Mouse (Mus musculus) liver, embryonic 11.5 days (tissue): ENCODE data around the gene Lrrc49. TPM values are rescaled to one million over a fixed set of nuclear protein-coding genes. Genes with fewer than 3 reads are reported as not detected.

Experiments
- ATAC-seq: fragments of 200-750 bp; cut with Nextera tagmentation; replicated peaks from 2 replicates; pipeline ENCODE4 v1.8.0; 2017; ENCODE audit warnings: moderate number of reproducible peaks, mild to moderate bottlenecking, moderate TSS enrichment, moderate library complexity; ENCODE audit not compliant: low FRiP score
- DNase-seq: peaks from one replicate; pipeline ENCODE4 v3.0.0-alpha.2; 2017; ENCODE audit warnings: low spot score
- H3K27ac ChIP-seq: fragments of 300-500 bp; sonication (generic); 2 replicates; pipeline ENCODE4 v1.5.1; 2014; ENCODE audit warnings: mild to moderate bottlenecking, low read depth, low read length, control low read depth
- H3K27me3 ChIP-seq: fragments of 300-500 bp; sonication (generic); replicated peaks from 2 replicates; pipeline ENCODE4 v1.6.1; 2014; ENCODE audit warnings: low read length, mixed read lengths; ENCODE audit not compliant: control insufficient read depth, insufficient read depth
- H3K36me3 ChIP-seq: fragments of 300-500 bp; sonication (generic); 2 replicates; pipeline ENCODE4 v1.6.1; 2014; ENCODE audit warnings: mild to moderate bottlenecking, low read length, moderate library complexity, mixed read lengths; ENCODE audit not compliant: control insufficient read depth, insufficient read depth
- H3K4me1 ChIP-seq: fragments of 300-500 bp; sonication (generic); replicated peaks from 2 replicates; pipeline ENCODE4 v1.6.1; 2014; ENCODE audit warnings: low read length, mixed read lengths; ENCODE audit not compliant: control insufficient read depth, insufficient read depth
- H3K4me2 ChIP-seq: fragments of 300-500 bp; sonication (generic); 2 replicates; pipeline ENCODE4 v1.6.1; 2014; ENCODE audit warnings: mild to moderate bottlenecking, control low read depth, moderate library complexity
- H3K4me3 ChIP-seq: fragments of 300-500 bp; sonication (generic); 2 replicates; pipeline ENCODE4 v1.5.1; 2014; ENCODE audit warnings: low read depth, low read length, control low read depth
- H3K9ac ChIP-seq: fragments of 300-500 bp; sonication (generic); 2 replicates; pipeline ENCODE4 v1.6.1; 2014; ENCODE audit warnings: low read depth, low read length, control low read depth
- H3K9me3 ChIP-seq: fragments of 300-500 bp; sonication (generic); 2 replicates; pipeline ENCODE4 v1.6.1; 2016; ENCODE audit warnings: low read length, inconsistent platforms, mixed read lengths; ENCODE audit not compliant: control insufficient read depth
- WGBS: fragments of 180-500 bp; shearing (Covaris S2); extraction: QIAGEN DNeasy Blood & Tissue Kit; methylation state at CpG from one replicate; pipeline ENCODE4 v1.1.7; 2014; 5-methylcytosine and 5-hydroxymethylcytosine counted together
- polyA plus RNA-seq: library from polyadenylated mRNA; unstranded; fragments of >200 nt; fragmentation: Nextera tagmentation; extraction: Ambion mirVana; gene quantifications from 2 replicates; pipeline ENCODE4 v1.2.1, GENCODE M21; 2014

Lrrc49 gene
- polyA plus RNA-seq, 1 experiment from 2014 or later: 4.3 TPM

DNA sequence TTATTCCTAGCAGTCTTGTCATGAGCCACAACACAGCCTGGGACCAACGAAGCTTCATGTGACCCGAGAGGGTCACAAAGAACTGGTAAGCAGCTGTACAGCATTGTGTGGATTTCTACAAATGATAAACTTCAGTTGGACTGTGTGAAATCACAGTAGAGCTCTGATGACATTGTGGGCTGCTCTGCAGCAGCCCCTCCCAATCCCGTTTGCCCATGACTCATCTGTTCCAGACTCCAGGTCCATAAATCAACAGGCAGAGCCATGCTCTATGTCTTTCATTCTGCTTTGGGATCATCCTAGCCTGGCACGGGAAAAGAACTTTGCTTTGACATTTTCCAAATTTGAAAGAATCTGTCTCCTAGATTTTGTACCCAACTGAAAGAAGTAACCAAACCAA lies 4.7 kb upstream of the Lrrc49 start:
- H3K4me3 ChIP-seq: no peak overlapping the region
- H3K9me3 ChIP-seq: no peaks in the 10 kb centered on the region
- H3K9ac ChIP-seq: no peak overlapping the region
- H3K4me2 ChIP-seq: no peak overlapping the region
- 64% methylated on average over 4 of the region's 4 CpGs for WGBS
- no peak for ATAC-seq
- H3K27ac ChIP-seq: no peak overlapping the region
- H3K4me1 ChIP-seq: peaks cover under 1% of the 10 kb centered on the region; the same call in 1 of the 2 replicates
- no peaks in the 10 kb centered on the region for H3K36me3 ChIP-seq
- DNase-seq: no peak
- no peaks in the 10 kb centered on the region for H3K27me3 ChIP-seq

DNA sequence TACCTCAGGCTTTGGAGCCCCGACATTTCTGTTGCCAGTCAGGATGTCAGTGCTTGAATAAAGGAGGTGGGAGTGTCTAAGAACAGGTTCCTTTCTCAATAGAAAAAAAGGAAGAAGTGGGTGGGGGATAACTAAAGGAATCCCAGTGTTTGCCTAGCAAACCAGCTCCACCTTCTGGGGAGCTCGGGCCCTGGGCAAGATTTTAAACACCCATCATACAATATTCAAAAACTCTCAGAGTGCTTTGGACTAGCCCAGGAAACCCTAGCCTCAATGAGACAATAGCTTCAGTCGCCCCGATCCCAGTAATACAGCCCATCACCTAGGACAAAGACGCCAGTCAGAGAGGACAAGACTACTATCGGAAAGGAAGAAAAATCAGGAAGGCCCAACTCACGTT lies 543 bp downstream of the Lrrc49 start:
- no peaks in the 10 kb centered on the region for H3K27me3 ChIP-seq
- 7% methylated on average over 7 of the region's 7 CpGs for WGBS
- 0 out of 2 replicates have a peak overlapping the region, but pooled peaks have one; percentile 22 for H3K9ac ChIP-seq
- peak overlapping the region; percentile 60 for H3K4me3 ChIP-seq
- no peaks in the 10 kb centered on the region for H3K36me3 ChIP-seq
- ATAC-seq: 0 out of 2 replicates have a peak, but pooled peaks have one; percentile 23
- H3K9me3 ChIP-seq: no peaks in the 10 kb centered on the region
- H3K4me1 ChIP-seq: peaks cover 4% of the 10 kb centered on the region; the same call in 1 of the 2 replicates
- H3K4me2 ChIP-seq: peak overlapping the region; percentile 62
- H3K27ac ChIP-seq: no peak overlapping the region
- no peak for DNase-seq

DNA sequence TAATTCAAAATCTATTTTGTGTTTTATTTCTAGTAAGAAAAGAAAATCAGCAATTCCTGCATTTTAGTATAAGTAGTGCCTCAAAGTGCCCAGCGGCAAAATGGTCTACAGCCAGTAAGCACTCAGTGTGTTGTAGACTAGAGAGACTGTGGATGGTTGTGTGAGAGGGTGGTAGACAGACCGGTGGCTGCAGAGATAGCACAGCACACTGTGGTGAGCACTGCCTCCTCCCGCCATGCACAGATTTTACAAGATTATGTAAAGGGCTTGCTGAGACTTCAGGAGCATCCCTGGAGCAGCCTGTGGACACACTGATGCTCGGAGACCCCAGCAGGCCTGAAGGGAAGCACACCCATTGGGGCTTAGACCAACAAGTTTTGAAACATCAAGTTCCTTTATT lies 5.2 kb downstream of the Lrrc49 start:
- 80% methylated on average over 4 of the region's 4 CpGs for WGBS
- H3K36me3 ChIP-seq: no peaks in the 10 kb centered on the region

DNA sequence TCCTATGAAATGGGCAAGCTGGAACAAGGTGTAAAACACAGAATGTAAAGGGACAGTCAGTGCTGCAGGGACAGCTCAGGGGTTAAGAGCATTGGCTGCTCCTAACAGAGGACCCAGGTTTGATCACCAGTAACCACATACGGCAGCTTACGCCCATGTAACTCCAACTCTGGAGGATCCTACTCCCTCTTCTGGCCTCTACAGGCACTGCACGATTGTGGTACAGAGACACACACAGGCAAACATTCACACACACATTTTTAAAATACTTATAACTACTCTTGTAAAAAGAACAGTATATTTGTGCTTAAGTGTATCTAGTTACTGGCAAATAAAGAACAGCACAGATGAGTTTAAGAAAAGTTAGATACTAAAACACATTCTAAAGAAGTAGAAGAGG lies 7.0 kb downstream of the Lrrc49 start:
- ATAC-seq (no peak), DNase-seq (no peak)
- Histone ChIP-seq H3K27me3 (no peaks in the 10 kb centered on the region), H3K4me2 (no peak overlapping the region), H3K4me3 (no peak overlapping the region), H3K36me3 (no peaks in the 10 kb centered on the region), H3K9me3 (no peaks in the 10 kb centered on the region), H3K9ac (no peak overlapping the region), H3K27ac (no peak overlapping the region), H3K4me1 (no peaks in the 10 kb centered on the region)
- WGBS: 79% methylated on average over 3 of the region's 3 CpGs

More for the DNA sequence above, 5.2 kb downstream of the Lrrc49 start:
- Histone ChIP-seq H3K4me1 (peaks cover 4% of the 10 kb centered on the region; the same call in 1 of the 2 replicates), H3K9ac (no peak overlapping the region), H3K4me2 (no peak overlapping the region), H3K27ac (no peak overlapping the region), H3K9me3 (no peaks in the 10 kb centered on the region), H3K27me3 (no peaks in the 10 kb centered on the region), H3K4me3 (no peak overlapping the region)
- DNase-seq (no peak), ATAC-seq (no peak)

DNA sequence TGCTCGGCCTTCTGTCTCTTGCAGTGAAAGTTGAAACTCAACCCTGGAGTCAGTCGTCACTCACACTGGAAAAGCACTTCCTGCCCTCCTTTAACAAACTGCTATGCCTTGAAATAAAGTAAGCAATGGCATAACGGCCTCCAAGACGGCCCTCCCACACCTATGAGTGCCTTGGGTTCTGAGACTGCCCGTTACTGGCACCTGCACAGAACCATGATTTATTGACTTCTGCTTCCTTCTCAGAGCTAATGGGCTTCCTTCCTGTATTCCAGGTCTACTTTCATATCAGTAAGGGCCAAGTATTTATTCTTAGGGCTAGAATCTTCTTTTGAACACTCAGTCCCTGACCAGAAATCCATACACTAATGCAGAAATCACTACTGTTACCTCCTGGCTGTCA lies 9.0 kb downstream of the Lrrc49 start:
- Histone ChIP-seq H3K36me3 (no peaks in the 10 kb centered on the region), H3K9me3 (no peaks in the 10 kb centered on the region), H3K4me2 (no peak overlapping the region), H3K4me1 (no peaks in the 10 kb centered on the region), H3K9ac (no peak overlapping the region), H3K4me3 (no peak overlapping the region), H3K27ac (no peak overlapping the region), H3K27me3 (no peaks in the 10 kb centered on the region)
- 63% methylated on average over 5 of the region's 5 CpGs for WGBS
- ATAC-seq: no peak
- DNase-seq: peak; percentile 15

DNA sequence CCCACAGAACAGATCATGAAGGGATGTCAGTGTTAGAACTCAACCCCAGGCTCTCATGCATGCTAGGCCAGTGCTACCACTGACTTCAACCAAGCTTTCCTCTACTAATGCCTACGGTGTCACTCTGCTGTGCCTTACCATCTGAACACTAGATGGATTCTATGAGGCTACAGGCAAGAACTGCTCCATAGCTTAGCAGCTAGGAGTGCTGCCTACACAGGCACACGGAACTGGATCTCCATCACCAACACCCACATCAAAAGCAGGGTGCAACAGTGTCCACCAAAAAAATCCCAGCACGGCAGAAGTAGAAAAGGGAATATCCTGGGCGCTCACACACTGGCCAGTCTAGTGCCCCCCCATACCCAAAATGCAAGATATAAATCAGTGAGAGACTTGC lies 11.5 kb downstream of the Lrrc49 start:
- Histone ChIP-seq H3K9ac (no peak overlapping the region), H3K27me3 (no peaks in the 10 kb centered on the region), H3K27ac (no peak overlapping the region), H3K9me3 (no peaks in the 10 kb centered on the region), H3K36me3 (no peaks in the 10 kb centered on the region), H3K4me2 (no peak overlapping the region), H3K4me3 (no peak overlapping the region), H3K4me1 (no peaks in the 10 kb centered on the region)
- WGBS: 78% methylated on average over 4 of the region's 4 CpGs
- no peak for ATAC-seq
- no peak for DNase-seq

DNA sequence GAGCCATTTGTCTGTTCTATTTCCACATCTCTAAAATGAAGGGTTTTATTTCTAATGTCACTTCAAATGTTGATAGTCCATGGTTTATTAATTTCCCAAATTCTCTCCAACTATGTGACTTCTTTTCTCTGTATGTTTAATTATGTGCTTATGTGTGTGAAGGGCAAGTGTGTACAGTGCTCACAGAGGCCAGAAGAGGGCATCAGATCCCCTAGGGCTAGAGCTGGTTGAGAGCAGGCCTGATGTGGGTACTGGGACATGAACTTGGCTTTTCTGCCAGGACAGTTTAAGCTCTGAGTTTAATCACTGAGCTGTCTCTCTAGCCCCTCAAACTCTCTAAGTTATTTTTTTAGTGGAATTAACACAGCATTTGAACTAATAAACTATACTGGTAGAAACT lies 13.2 kb downstream of the Lrrc49 start:
- Histone ChIP-seq H3K27me3 (no peaks in the 10 kb centered on the region), H3K4me3 (no peak overlapping the region), H3K4me2 (no peak overlapping the region), H3K9me3 (no peaks in the 10 kb centered on the region), H3K4me1 (no peaks in the 10 kb centered on the region), H3K36me3 (no peaks in the 10 kb centered on the region), H3K27ac (no peak overlapping the region), H3K9ac (no peak overlapping the region)
- no peak for DNase-seq
- ATAC-seq: no peak

DNA sequence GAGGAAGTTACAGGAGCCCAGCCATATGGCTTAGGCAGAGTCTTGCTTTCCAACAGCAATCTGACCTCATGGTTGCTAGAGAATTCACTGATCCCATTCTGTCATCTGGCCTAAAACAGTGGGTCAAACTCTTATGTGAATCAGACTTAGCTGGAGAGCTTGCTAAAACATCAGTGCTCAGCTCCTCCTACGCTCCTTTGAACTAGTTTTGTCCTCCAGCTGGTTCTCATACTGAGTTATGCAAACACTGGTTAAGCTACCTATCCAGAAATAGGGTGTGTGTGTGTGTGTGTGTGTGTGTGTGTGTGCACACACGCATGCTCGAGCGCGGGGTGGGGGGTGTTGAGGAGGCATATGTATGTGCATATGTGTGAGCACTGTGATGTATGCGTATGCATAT lies 15.4 kb downstream of the Lrrc49 start:
- DNase-seq (no peak), ATAC-seq (no peak)
- no peaks in the 10 kb centered on the region for H3K36me3 ChIP-seq
- no peak overlapping the region for H3K9ac ChIP-seq
- H3K4me1 ChIP-seq: no peaks in the 10 kb centered on the region
- WGBS: 87% methylated on average over 6 of the region's 6 CpGs
- H3K9me3 ChIP-seq: no peaks in the 10 kb centered on the region
- H3K4me3 ChIP-seq: no peak overlapping the region
- no peak overlapping the region for H3K4me2 ChIP-seq
- no peak overlapping the region for H3K27ac ChIP-seq
- no peaks in the 10 kb centered on the region for H3K27me3 ChIP-seq

DNA sequence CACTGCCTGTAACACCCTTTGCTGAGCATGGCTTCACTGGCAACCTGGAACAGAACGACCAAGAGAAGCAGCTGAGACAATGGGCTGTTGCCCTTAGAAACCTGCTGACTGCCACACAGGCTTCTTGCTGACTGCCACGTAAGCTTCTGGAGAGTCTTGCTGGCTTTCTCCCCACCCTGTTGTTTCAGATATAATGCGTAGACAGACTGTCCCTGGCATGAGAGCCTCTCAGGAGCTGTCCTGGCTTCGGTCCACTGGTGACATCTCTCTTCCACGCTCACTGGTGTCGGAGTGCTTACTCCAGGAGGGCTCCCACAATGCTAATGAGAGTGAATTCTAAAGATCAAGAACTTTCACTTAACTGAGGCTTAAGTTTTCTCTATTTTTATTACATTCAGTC lies 19.1 kb downstream of the Lrrc49 start:
- H3K36me3 ChIP-seq: no peaks in the 10 kb centered on the region
- H3K4me2 ChIP-seq: no peak overlapping the region
- H3K4me1 ChIP-seq: no peaks in the 10 kb centered on the region
- H3K4me3 ChIP-seq: no peak overlapping the region
- ATAC-seq (no peak), DNase-seq (no peak)
- no peak overlapping the region for H3K27ac ChIP-seq
- H3K9ac ChIP-seq: no peak overlapping the region
- WGBS: 86% methylated on average over 6 of the region's 6 CpGs
- H3K27me3 ChIP-seq: no peaks in the 10 kb centered on the region
- H3K9me3 ChIP-seq: no peaks in the 10 kb centered on the region
